Mouse (Mus musculus) CH12.LX (cell line): ENCODE results near the gene Tssk6. TPM values are rescaled to one million over a fixed set of nuclear protein-coding genes. Genes with fewer than 3 reads are reported as not detected.

Experiments used
- DNase-seq: peaks from one replicate; pipeline ENCODE4 v3.0.0-alpha.2; 2013; ENCODE audit errors: extremely low read depth
- H3K27ac ChIP-seq: 2 replicates; pipeline ENCODE4 v1.5.1; 2012; ENCODE audit warnings: low read depth, mild to moderate bottlenecking, control low read depth, moderate library complexity; ENCODE audit not compliant: insufficient read depth
- H3K27me3 ChIP-seq: replicated peaks from 2 replicates; pipeline ENCODE3; 2012; ENCODE audit warnings: inconsistent platforms
- H3K36me3 ChIP-seq, 2 experiments: replicated peaks in 1 of 2; 2 replicates each; pipeline versions ENCODE3 to v1.6.1; 2012; ENCODE audit warnings: inconsistent platforms in 1 of 2, low read length in 1 of 2, mild to moderate bottlenecking in 1 of 2, mixed read lengths in 1 of 2, moderate library complexity in 1 of 2; ENCODE audit not compliant: control insufficient read depth in 1 of 2, insufficient read depth in 1 of 2
- H3K4me1 ChIP-seq, 2 experiments: 2 replicates each; pipeline ENCODE4 v1.6.1; 2012; ENCODE audit warnings: inconsistent platforms in 1 of 2, moderate library complexity in 1 of 2; ENCODE audit not compliant: insufficient read depth in 2 of 2, control insufficient read depth in 1 of 2
- H3K4me2 ChIP-seq: 2 replicates; pipeline ENCODE4 v1.6.1; 2012; ENCODE audit warnings: low read depth, mild to moderate bottlenecking, control low read depth; ENCODE audit not compliant: poor library complexity, insufficient read depth, severe bottlenecking
- H3K4me3 ChIP-seq, 3 experiments: fragments of 150-350 bp in 1 of 3; sonication (generic) in 1 of 3; replicated peaks in 1 of 3; 2 replicates each; pipeline versions ENCODE3 to v1.5.1; 2011 to 2012; ENCODE audit warnings: low read depth in 2 of 3, low read length in 2 of 3, mild to moderate bottlenecking in 2 of 3, moderate library complexity in 2 of 3, control low read depth in 1 of 3, improper control_type of control experiment in 1 of 3, inconsistent platforms in 1 of 3, mixed read lengths in 1 of 3; ENCODE audit not compliant: poor library complexity in 1 of 3
- H3K79me2 ChIP-seq: replicated peaks from 2 replicates; pipeline ENCODE4 v1.6.1; 2012; ENCODE audit warnings: mild to moderate bottlenecking, moderate library complexity; ENCODE audit not compliant: control insufficient read depth, poor library complexity, insufficient read depth, severe bottlenecking; ENCODE audit errors: extremely low read depth
- H3K9ac ChIP-seq: 2 replicates; pipeline ENCODE4 v1.6.1; 2012; ENCODE audit warnings: low read depth, mild to moderate bottlenecking, control low read depth, moderate library complexity; ENCODE audit not compliant: insufficient read depth
- H3K9me3 ChIP-seq: replicated peaks from 2 replicates; pipeline ENCODE3; 2012; ENCODE audit warnings: low read length, inconsistent platforms, mixed read lengths
- BHLHE40 ChIP-seq: IDR thresholded peaks from 2 replicates; pipeline ENCODE4 v1.6.1; 2011; ENCODE audit warnings: mild to moderate bottlenecking, low read depth, low read length, improper control_type of control experiment
- CHD1 ChIP-seq: IDR thresholded peaks from 2 replicates; pipeline ENCODE4 v1.6.1; 2012; ENCODE audit warnings: low read depth, low read length, improper control_type of control experiment, inconsistent platforms
- CHD2 ChIP-seq: IDR thresholded peaks from 2 replicates; pipeline ENCODE4 v1.6.1; 2011; ENCODE audit warnings: low read length, improper control_type of control experiment
- E2F4 ChIP-seq: IDR thresholded peaks from 2 replicates; pipeline ENCODE4 v1.6.1; 2011; ENCODE audit warnings: low read depth, low read length, improper control_type of control experiment; ENCODE audit not compliant: insufficient replicate concordance
- GABPA ChIP-seq: IDR thresholded peaks from 2 replicates; pipeline ENCODE4 v1.6.1; 2012; ENCODE audit warnings: low read depth, low read length, improper control_type of control experiment, inconsistent platforms; ENCODE audit not compliant: insufficient replicate concordance
- IRF4 ChIP-seq: IDR thresholded peaks from 2 replicates; pipeline ENCODE4 v1.6.1; 2014; ENCODE audit warnings: low read depth, mild to moderate bottlenecking, inconsistent platforms, low read length, improper control_type of control experiment
- JUND ChIP-seq: conservative IDR thresholded peaks from 2 replicates; pipeline ENCODE4 v1.6.1; 2011; ENCODE audit warnings: low read depth, low read length, improper control_type of control experiment
- KAT2A ChIP-seq: IDR thresholded peaks from 2 replicates; pipeline ENCODE4 v1.6.1; 2012; ENCODE audit warnings: low read length, improper control_type of control experiment, inconsistent platforms; ENCODE audit not compliant: insufficient replicate concordance
- MAFK ChIP-seq: IDR thresholded peaks from 2 replicates; pipeline ENCODE4 v1.6.1; 2011; ENCODE audit warnings: low read length, improper control_type of control experiment; ENCODE audit not compliant: insufficient replicate concordance
- MAX ChIP-seq: IDR thresholded peaks from 2 replicates; pipeline ENCODE4 v1.6.1; 2011; ENCODE audit warnings: low read length, improper control_type of control experiment
- MAZ ChIP-seq: IDR thresholded peaks from 2 replicates; pipeline ENCODE4 v1.6.1; 2012; ENCODE audit warnings: low read depth, mild to moderate bottlenecking, inconsistent platforms, low read length, improper control_type of control experiment, moderate library complexity
- MEF2A ChIP-seq: IDR thresholded peaks from 2 replicates; pipeline ENCODE4 v1.6.1; 2014; ENCODE audit warnings: low read depth, mild to moderate bottlenecking, inconsistent platforms, low read length, improper control_type of control experiment, borderline replicate concordance
- MYC ChIP-seq: IDR thresholded peaks from 2 replicates; pipeline ENCODE4 v1.6.1; 2011; ENCODE audit warnings: low read depth, mild to moderate bottlenecking, improper control_type of control experiment, low read length
- RAD21 ChIP-seq: IDR thresholded peaks from 2 replicates; pipeline ENCODE4 v1.6.1; 2011; ENCODE audit warnings: low read depth, mild to moderate bottlenecking, low read length, improper control_type of control experiment, moderate library complexity
- RCOR1 ChIP-seq: conservative IDR thresholded peaks from 2 replicates; pipeline ENCODE4 v1.6.1; 2012; ENCODE audit warnings: low read depth, mild to moderate bottlenecking, inconsistent platforms, low read length, improper control_type of control experiment
- SIN3A ChIP-seq: IDR thresholded peaks from 2 replicates; pipeline ENCODE4 v1.6.1; 2012; ENCODE audit warnings: low read length, improper control_type of control experiment, inconsistent platforms
- TBP ChIP-seq: conservative IDR thresholded peaks from 2 replicates; pipeline ENCODE4 v1.6.1; 2011; ENCODE audit warnings: low read depth, low read length, improper control_type of control experiment
- TCF12 ChIP-seq: IDR thresholded peaks from 2 replicates; pipeline ENCODE4 v1.6.1; 2014; ENCODE audit warnings: low read depth, mild to moderate bottlenecking, inconsistent platforms, low read length, improper control_type of control experiment
- UBTF ChIP-seq: IDR thresholded peaks from 2 replicates; pipeline ENCODE4 v1.6.1; 2012; ENCODE audit warnings: low read depth, mild to moderate bottlenecking, inconsistent platforms, low read length, improper control_type of control experiment, moderate library complexity
- USF1 ChIP-seq: IDR thresholded peaks from 2 replicates; pipeline ENCODE4 v1.6.1; 2014; ENCODE audit warnings: low read depth, mild to moderate bottlenecking, inconsistent platforms, low read length, improper control_type of control experiment
- USF2 ChIP-seq: conservative IDR thresholded peaks from 2 replicates; pipeline ENCODE4 v1.6.1; 2011; ENCODE audit warnings: low read depth, low read length, improper control_type of control experiment
- ZC3H11A ChIP-seq: IDR thresholded peaks from 2 replicates; pipeline ENCODE4 v1.6.1; 2012; ENCODE audit warnings: low read depth, mild to moderate bottlenecking, inconsistent platforms, low read length, improper control_type of control experiment
- ZMIZ1 ChIP-seq: IDR thresholded peaks from 2 replicates; pipeline ENCODE4 v1.6.1; 2012; ENCODE audit warnings: low read depth, mild to moderate bottlenecking, inconsistent platforms, low read length, improper control_type of control experiment
- dilution Hi-C: fragments of 300-500 bp; cut with MboI; formaldehyde crosslinking; loops from 2 replicates; pipeline ENCODE4 v1.14.3; 2020; ENCODE audit warnings: low sequenced_read_pairs; ENCODE audit not compliant: extremely low pct_unique_long_range_greater_than_20kb, extremely low pct_ligation_motif_present
- in situ Hi-C: fragments of 300-500 bp; cut with MboI; formaldehyde crosslinking; loops from 3 replicates; pipeline ENCODE4 v1.14.3; 2019; ENCODE audit warnings: low sequenced_read_pairs, low pct_ligation_motif_present, low pct_unique_long_range_greater_than_20kb, mixed read lengths
- polyA plus RNA-seq: library from polyadenylated mRNA; unstranded; fragments of >175 nt; gene quantifications from 2 replicates; pipeline ENCODE4 v1.2.1, GENCODE M21; 2012; ENCODE audit warnings: low read depth; ENCODE audit not compliant: insufficient read length
- total RNA-seq, 2 experiments: library from RNA; depleted of rRNA; stranded (reverse); fragments of 300-350 nt in 1 of 2; fragments of >200 nt in 1 of 2; gene quantifications; 2 replicates each; pipeline ENCODE4 v1.2.3; 2012 to 2014

Gene Tssk6
- total and polyA plus RNA-seq, 3 experiments: 0.44 to 1.8 (median 1.7) TPM

- dilution Hi-C loops: no loop called here
- no peaks in the 10 kb centered on the region for H3K27me3 ChIP-seq
- H3K4me2 ChIP-seq: no peak overlapping the region
- no peak overlapping the region for H3K4me3 ChIP-seq
- no peaks in the 10 kb centered on the region for H3K9me3 ChIP-seq
- peaks cover 2 to 13% of the 10 kb centered on the region in 2 experiments; a peak in 2 of 4 replicates for H3K4me1 ChIP-seq
- DNase-seq: no peak
- H3K27ac ChIP-seq: no peak overlapping the region
- TF ChIP-seq GABPA: no peak
- TF ChIP-seq KAT2A: no peak
- no peak for TF ChIP-seq MAZ
- no peak for TF ChIP-seq CHD2
- TF ChIP-seq RCOR1: no peak
- TF ChIP-seq TBP: no peak
- TF ChIP-seq MYC: no peak
- TF ChIP-seq ZC3H11A: no peak
- no peak for TF ChIP-seq JUND
- no peak for TF ChIP-seq USF1
- TF ChIP-seq SIN3A: no peak
- TF ChIP-seq BHLHE40: no peak
- no peak for TF ChIP-seq UBTF
- no peak for TF ChIP-seq RAD21
- no peak for TF ChIP-seq USF2
- TF ChIP-seq MAX: no peak
- no peak for TF ChIP-seq IRF4
- in situ Hi-C loops: no loop called here
- no peaks in the 10 kb centered on the region for H3K79me2 ChIP-seq
- no peak overlapping the region for H3K9ac ChIP-seq
- H3K36me3 ChIP-seq: peaks cover 2 to 13% of the 10 kb centered on the region in 2 experiments
Observed at GRCm38 (mm10) chr8:69864180-69864579, 37.8 kb upstream of the Tssk6 start.

DNA sequence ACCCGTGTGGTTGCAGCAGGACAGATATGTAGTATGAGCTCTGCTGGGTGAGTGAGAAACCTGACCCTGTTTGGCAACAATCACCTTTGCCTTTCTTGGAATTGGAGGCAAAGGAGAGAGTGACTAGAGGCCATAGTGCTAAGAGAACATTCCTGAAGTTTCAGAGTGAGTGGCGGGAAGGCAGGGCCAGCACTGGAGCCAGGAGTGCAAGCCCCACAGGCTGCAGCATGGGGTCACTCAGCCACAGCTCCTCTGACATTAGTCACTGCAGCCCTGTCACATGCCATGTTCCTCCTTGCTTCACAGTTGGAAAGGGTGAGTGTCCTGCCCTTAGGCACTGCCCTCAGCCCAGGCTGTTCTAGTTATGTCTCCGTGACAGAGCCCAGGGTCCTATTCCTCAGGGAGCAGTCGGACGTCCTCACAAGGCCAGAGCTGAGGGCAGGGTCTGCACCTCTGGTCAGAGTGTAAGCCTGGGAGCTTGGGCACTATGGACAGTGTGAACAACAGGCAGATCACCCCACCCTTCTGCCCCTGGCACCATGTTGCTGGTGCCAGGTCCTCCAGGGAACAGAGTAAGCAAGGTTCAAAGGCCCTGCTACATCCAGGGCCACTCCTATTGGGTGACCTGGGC lies 34.2 kb upstream of the Tssk6 start:
- peaks cover 0 to 9% of the 10 kb centered on the region in 2 experiments for H3K36me3 ChIP-seq
- TF ChIP-seq ZMIZ1: no peak
- no peak for TF ChIP-seq TCF12
- TF ChIP-seq IRF4: no peak
- TF ChIP-seq CHD1: no peak
- TF ChIP-seq TBP: no peak
- TF ChIP-seq MAFK: no peak
- no peak for TF ChIP-seq GABPA
- TF ChIP-seq E2F4: no peak
- TF ChIP-seq MEF2A: no peak
- H3K27me3 ChIP-seq: no peaks in the 10 kb centered on the region
- no peak overlapping the region for H3K4me2 ChIP-seq
- no peaks in the 10 kb centered on the region for H3K79me2 ChIP-seq
- dilution Hi-C loops: no loop called here
- no peak overlapping the region for H3K9ac ChIP-seq
- H3K9me3 ChIP-seq: no peaks in the 10 kb centered on the region
- H3K4me1 ChIP-seq: no peaks in the 10 kb centered on the region
- no peak overlapping the region for H3K27ac ChIP-seq
- in situ Hi-C loops: no loop called here
- DNase-seq: no peak
- no peak overlapping the region for H3K4me3 ChIP-seq
